Mouse (Mus musculus): Measurements from ENCODE around the gene Nfya.

- no peak for TF ChIP-seq CTCF (IDR thresholded peaks at IDR 0.05; ENCODE audit: borderline replicate concordance, extremely low read depth, insufficient read depth, insufficient read length)
- no peak for TF ChIP-seq POLR2A (IDR thresholded peaks at IDR 0.05; ENCODE audit: borderline replicate concordance, extremely low read depth, insufficient read depth, insufficient read length, poor library complexity, severe bottlenecking)
Observed at GRCm38 (mm10) chr17:48434479-48434878, 24.8 kb upstream of the Nfya start.
